Mouse (Mus musculus) layer of hippocampus, adult 9-11 months (tissue): ENCODE data around the gene Gm3045.

Experiments
- DNase-seq: peaks from one replicate; pipeline ENCODE4 v3.0.0; 2022

The Gm3045 gene

GRCm38 (mm10) chr13:56438211-56439075 lies 12.0 kb downstream of the Gm3045 start, which contains the start of gene Slc25a48:
TSS of gene Slc25a48 (plus strand) at chr13:56438355.
- no peak for DNase-seq

GRCm38 (mm10) chr13:56443411-56443810 lies 17.0 kb downstream of the Gm3045 start:
- DNase-seq: no peak

- DNase-seq: no peak
Measured at GRCm38 (mm10) chr13:56444112-56444511, 17.7 kb downstream of the Gm3045 start.

- no peak for DNase-seq
Measured at GRCm38 (mm10) chr13:56444996-56445395, 18.6 kb downstream of the Gm3045 start.

- DNase-seq: no peak
Measured at GRCm38 (mm10) chr13:56449239-56450030, 23.0 kb downstream of the Gm3045 start.

- DNase-seq: no peak
Measured at GRCm38 (mm10) chr13:56450035-56450434, 23.6 kb downstream of the Gm3045 start.

- no peak for DNase-seq
Measured at GRCm38 (mm10) chr13:56458001-56458400, 31.6 kb downstream of the Gm3045 start.

- DNase-seq: no peak
Measured at GRCm38 (mm10) chr13:56461460-56461859, 35.1 kb downstream of the Gm3045 start.

GRCm38 (mm10) chr13:56462791-56463190 lies 36.4 kb downstream of the Gm3045 start:
- no peak for DNase-seq

- no peak for DNase-seq
Measured at GRCm38 (mm10) chr13:56463261-56463660, 36.9 kb downstream of the Gm3045 start.

GRCm38 (mm10) chr13:56463750-56464149 lies 37.4 kb downstream of the Gm3045 start:
- no peak for DNase-seq

- DNase-seq: no peak
Measured at GRCm38 (mm10) chr13:56467786-56468185, 41.4 kb downstream of the Gm3045 start.

- DNase-seq: no peak
Measured at GRCm38 (mm10) chr13:56468536-56468935, 42.1 kb downstream of the Gm3045 start.

- no peak for DNase-seq
Measured at GRCm38 (mm10) chr13:56471211-56471610, 44.8 kb downstream of the Gm3045 start.

- no peak for DNase-seq
Measured at GRCm38 (mm10) chr13:56471951-56472350, 45.6 kb downstream of the Gm3045 start.

GRCm38 (mm10) chr13:56472661-56473060 lies 46.3 kb downstream of the Gm3045 start:
- no peak for DNase-seq

GRCm38 (mm10) chr13:56475363-56475762 lies 49.0 kb downstream of the Gm3045 start:
- peak; percentile 29 for DNase-seq

- no peak for DNase-seq
Measured at GRCm38 (mm10) chr13:56476790-56477189, 50.4 kb downstream of the Gm3045 start.

- peak; percentile 73 for DNase-seq
Measured at GRCm38 (mm10) chr13:56477271-56477670, 50.9 kb downstream of the Gm3045 start.

- no peak for DNase-seq
Measured at GRCm38 (mm10) chr13:56478027-56478426, 51.6 kb downstream of the Gm3045 start.

GRCm38 (mm10) chr13:56482146-56482545 lies 55.8 kb downstream of the Gm3045 start, which contains the start of gene Il9:
TSS of gene Il9 (minus strand) at chr13:56482246.
- DNase-seq: no peak
